Mouse (Mus musculus) brain, embryonic 14.5 days (tissue): Measurements from ENCODE around the gene Borcs5.

Experiments
- CTCF ChIP-seq: fragments of 200-500 bp; IDR thresholded peaks from 2 replicates; pipeline ENCODE4 v1.5.1; 2012; ENCODE audit warnings: inconsistent platforms, mild to moderate bottlenecking, moderate library complexity, borderline replicate concordance; ENCODE audit not compliant: insufficient read depth, insufficient read length; ENCODE audit errors: extremely low read depth
- POLR2A ChIP-seq: fragments of 200-500 bp; IDR thresholded peaks from 2 replicates; pipeline ENCODE4 v1.6.1; 2012; ENCODE audit warnings: mild to moderate bottlenecking, inconsistent platforms, borderline replicate concordance; ENCODE audit not compliant: poor library complexity, insufficient read depth, insufficient read length, severe bottlenecking; ENCODE audit errors: extremely low read depth

GRCm38 (mm10) chr6:134685040-134685439 is 45.7 kb downstream of the Borcs5 start:
- TF ChIP-seq CTCF (no peak), POLR2A (no peak)
